Mouse (Mus musculus): ENCODE data around the gene Cst12. TPM values are rescaled to one million over a fixed set of nuclear protein-coding genes. Genes with fewer than 3 reads are reported as not detected.

Gene Cst12
- total and polyA plus RNA-seq, 2 experiments from 2014 or later: not detected

DNA sequence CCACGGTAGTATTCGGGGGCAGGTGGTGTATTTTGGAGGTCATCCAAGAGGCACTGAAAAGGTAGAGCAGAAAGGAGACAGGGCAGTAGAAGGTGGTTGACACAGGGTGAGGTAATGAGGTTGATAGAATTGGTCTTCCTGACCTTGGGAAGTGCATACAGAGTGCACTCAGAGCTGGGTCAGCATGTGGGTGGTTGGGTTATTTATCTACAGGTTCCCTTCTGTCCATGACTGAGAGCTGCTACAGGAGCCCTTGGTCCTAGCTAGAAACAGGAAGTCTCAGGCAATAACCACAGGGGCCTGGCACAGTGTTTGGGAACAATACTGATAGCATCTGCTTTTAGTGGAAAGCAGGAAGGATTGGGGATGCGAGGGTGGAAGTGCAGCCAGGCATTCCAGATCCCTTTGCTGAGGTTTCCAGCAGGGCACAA, 12.3 kb downstream of the Cst12 start:
- peak; percentile 57 for ATAC-seq (ENCODE audit: insufficient read depth, low read depth)
- H3K9me3 ChIP-seq (replicated peaks; ENCODE audit: control insufficient read depth, low read length): no peaks in the 10 kb centered on the region
- no peak for DNase-seq (ENCODE audit: low spot score)
- H3K4me1 ChIP-seq (ENCODE audit: control insufficient read depth, insufficient read depth): peaks cover 9% of the 10 kb centered on the region; the same call in 1 of the 2 replicates
- no peak for TF ChIP-seq CTCF (IDR thresholded peaks at IDR 0.05; ENCODE audit: low read depth)
- TF ChIP-seq EP300 (IDR thresholded peaks at IDR 0.05; ENCODE audit: low read depth): no peak
- no peaks in the 10 kb centered on the region for H3K36me3 ChIP-seq (replicated peaks; ENCODE audit: control insufficient read depth, insufficient read depth, low read length)
- WGBS: 16% methylated on average over 3 of the region's 3 CpGs
- no peak overlapping the region for H3K27ac ChIP-seq (ENCODE audit: low read depth)
- H3K9ac ChIP-seq (replicated peaks; ENCODE audit: low read depth, low read length): no peak overlapping the region
- no peak overlapping the region for H3K4me2 ChIP-seq (ENCODE audit: low read depth, low read length)
- no peaks in the 10 kb centered on the region for H3K27me3 ChIP-seq (ENCODE audit: control insufficient read depth, insufficient read depth, low read length)
- no peak overlapping the region for H3K4me3 ChIP-seq (ENCODE audit: low read depth, low read length)

DNA sequence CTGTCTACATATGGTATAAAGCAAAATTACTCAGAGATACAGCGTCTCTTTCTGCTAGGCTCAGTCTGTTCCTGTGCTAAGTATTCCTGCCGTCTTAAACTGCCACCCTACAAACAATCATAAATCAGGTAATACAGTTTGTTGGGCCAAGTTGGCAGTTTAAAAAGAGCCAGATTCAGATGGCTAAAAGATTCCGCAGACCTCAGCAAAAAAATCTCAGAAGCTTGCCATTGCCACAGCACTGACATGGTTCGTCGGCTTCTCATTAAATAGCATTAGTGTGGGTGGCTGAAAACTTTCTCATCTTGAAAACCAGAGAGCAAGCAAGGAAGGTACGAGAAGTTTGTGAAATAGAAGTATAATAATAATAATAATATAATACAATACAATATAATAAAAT, 17.5 kb downstream of the Cst12 start:
- no peaks in the 10 kb centered on the region for H3K27me3 ChIP-seq (ENCODE audit: control insufficient read depth, insufficient read depth, low read length)
- H3K4me3 ChIP-seq (ENCODE audit: low read depth, low read length): no peak overlapping the region
- H3K27ac ChIP-seq (ENCODE audit: low read depth): no peak overlapping the region
- peaks cover under 1% of the 10 kb centered on the region; the same call in 1 of the 2 replicates for H3K4me1 ChIP-seq (ENCODE audit: control insufficient read depth, insufficient read depth)
- no peak overlapping the region for H3K9ac ChIP-seq (replicated peaks; ENCODE audit: low read depth, low read length)
- TF ChIP-seq EP300 (IDR thresholded peaks at IDR 0.05; ENCODE audit: low read depth) (no peak), CTCF (IDR thresholded peaks at IDR 0.05; ENCODE audit: low read depth) (no peak)
- ATAC-seq (ENCODE audit: insufficient read depth, low read depth) (no peak), DNase-seq (ENCODE audit: low spot score) (no peak)
- no peaks in the 10 kb centered on the region for H3K9me3 ChIP-seq (replicated peaks; ENCODE audit: control insufficient read depth, low read length)
- WGBS: 72% methylated on average over 6 of the region's 6 CpGs
- no peak overlapping the region for H3K4me2 ChIP-seq (ENCODE audit: low read depth, low read length)
- H3K36me3 ChIP-seq (replicated peaks; ENCODE audit: control insufficient read depth, insufficient read depth, low read length): no peaks in the 10 kb centered on the region

DNA sequence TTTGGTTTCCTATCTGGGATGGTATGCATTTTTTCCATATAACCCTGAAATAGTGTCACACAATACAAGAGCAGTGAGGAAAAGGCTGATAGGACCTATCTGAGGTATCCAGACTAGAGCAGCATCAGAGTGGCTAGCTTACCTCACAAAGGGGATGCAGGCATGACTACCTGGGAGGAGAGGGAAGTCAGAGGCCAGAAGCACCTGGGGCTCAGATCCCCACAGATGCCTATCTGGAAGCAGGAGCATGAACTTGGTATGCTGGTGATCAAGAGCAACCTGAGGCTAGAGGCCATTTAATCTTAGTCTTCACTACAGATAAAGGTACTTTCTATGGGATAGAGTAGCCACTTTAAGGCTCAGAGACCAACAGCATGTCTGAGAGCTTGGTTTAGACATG, 30.7 kb downstream of the Cst12 start, which contains the start of gene Cst13:
Gene Cst13, plus strand, starts transcription at position 173 of the 400 bp plus-strand sequence.
- no peak for ATAC-seq (ENCODE audit: insufficient read depth, low read depth)
- Histone ChIP-seq H3K27me3 (ENCODE audit: control insufficient read depth, insufficient read depth, low read length) (no peaks in the 10 kb centered on the region), H3K27ac (ENCODE audit: low read depth) (no peak within 1 kb of the TSS), H3K9ac (replicated peaks; ENCODE audit: low read depth, low read length) (no peak within 1 kb of the TSS), H3K36me3 (replicated peaks; ENCODE audit: control insufficient read depth, insufficient read depth, low read length) (no peaks in the 10 kb centered on the region), H3K4me1 (ENCODE audit: control insufficient read depth, insufficient read depth) (no peaks in the 10 kb centered on the region), H3K9me3 (replicated peaks; ENCODE audit: control insufficient read depth, low read length) (no peaks in the 10 kb centered on the region), H3K4me2 (ENCODE audit: low read depth, low read length) (no peak within 1 kb of the TSS), H3K4me3 (ENCODE audit: low read depth, low read length) (no peak within 1 kb of the TSS)
- TF ChIP-seq EP300 (IDR thresholded peaks at IDR 0.05; ENCODE audit: low read depth) (no peak), CTCF (IDR thresholded peaks at IDR 0.05; ENCODE audit: low read depth) (no peak)
- no peak for DNase-seq (ENCODE audit: low spot score)

DNA sequence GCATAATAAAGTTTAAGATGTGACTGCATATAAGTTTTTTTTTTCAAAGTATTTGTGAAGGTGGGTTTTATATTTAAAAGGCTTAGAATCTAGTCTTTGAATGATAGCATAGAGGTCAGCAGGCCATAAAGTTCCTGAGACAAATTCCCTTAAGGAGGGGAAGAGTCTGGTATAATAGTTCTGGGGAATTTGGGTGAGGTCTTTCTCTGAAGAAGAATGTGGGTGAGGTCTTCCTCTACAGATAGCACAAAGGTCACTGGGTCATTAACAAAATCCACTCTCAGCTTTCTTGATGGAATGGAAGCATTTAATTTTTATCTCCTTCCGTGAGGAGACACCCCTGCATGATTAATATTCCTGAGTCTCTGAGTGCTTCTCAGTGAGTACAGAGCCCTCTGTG, 36.8 kb downstream of the Cst12 start:
- H3K27ac ChIP-seq (ENCODE audit: low read depth): no peak overlapping the region
- H3K36me3 ChIP-seq (replicated peaks; ENCODE audit: control insufficient read depth, insufficient read depth, low read length): no peaks in the 10 kb centered on the region
- H3K9ac ChIP-seq (replicated peaks; ENCODE audit: low read depth, low read length): no peak overlapping the region
- no peak for TF ChIP-seq CTCF (IDR thresholded peaks at IDR 0.05; ENCODE audit: low read depth)
- no peak for TF ChIP-seq EP300 (IDR thresholded peaks at IDR 0.05; ENCODE audit: low read depth)
- 37% methylated on average over 1 of the region's 1 CpGs for WGBS
- no peaks in the 10 kb centered on the region for H3K4me1 ChIP-seq (ENCODE audit: control insufficient read depth, insufficient read depth)
- ATAC-seq (ENCODE audit: insufficient read depth, low read depth) (no peak), DNase-seq (ENCODE audit: low spot score) (no peak)
- H3K27me3 ChIP-seq (ENCODE audit: control insufficient read depth, insufficient read depth, low read length): no peaks in the 10 kb centered on the region
- no peaks in the 10 kb centered on the region for H3K9me3 ChIP-seq (replicated peaks; ENCODE audit: control insufficient read depth, low read length)
- H3K4me2 ChIP-seq (ENCODE audit: low read depth, low read length): no peak overlapping the region
- no peak overlapping the region for H3K4me3 ChIP-seq (ENCODE audit: low read depth, low read length)

DNA sequence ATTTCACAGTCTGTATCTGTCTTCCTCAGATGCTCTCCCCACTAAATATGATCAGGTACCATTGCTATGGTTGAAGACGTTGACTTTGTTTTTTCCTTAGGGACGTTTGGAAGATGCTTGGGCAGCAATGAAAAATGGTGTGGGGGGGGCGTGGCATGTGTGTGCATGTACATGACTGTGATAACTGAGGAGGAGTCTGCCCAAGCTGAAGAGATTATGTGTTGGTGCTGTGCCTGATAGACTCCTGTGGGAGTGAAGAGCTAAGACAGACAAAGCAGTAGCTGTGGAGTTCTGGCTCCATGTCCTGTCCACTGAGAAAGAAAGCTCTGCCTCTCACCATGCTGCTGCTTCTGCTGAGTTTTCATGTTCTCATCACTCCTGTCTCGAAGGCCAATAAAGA, 45.8 kb downstream of the Cst12 start, which contains the start of gene Cst9:
Gene Cst9, plus strand, starts transcription at position 236 of the 400 bp plus-strand sequence.
- Histone ChIP-seq H3K27me3 (ENCODE audit: control insufficient read depth, insufficient read depth, low read length) (no peaks in the 10 kb centered on the region), H3K4me3 (ENCODE audit: low read depth, low read length) (no peak within 1 kb of the TSS), H3K9ac (replicated peaks; ENCODE audit: low read depth, low read length) (no peak within 1 kb of the TSS), H3K36me3 (replicated peaks; ENCODE audit: control insufficient read depth, insufficient read depth, low read length) (no peaks in the 10 kb centered on the region), H3K27ac (ENCODE audit: low read depth) (no peak within 1 kb of the TSS), H3K4me2 (ENCODE audit: low read depth, low read length) (no peak within 1 kb of the TSS), H3K4me1 (ENCODE audit: control insufficient read depth, insufficient read depth) (no peaks in the 10 kb centered on the region), H3K9me3 (replicated peaks; ENCODE audit: control insufficient read depth, low read length) (no peaks in the 10 kb centered on the region)
- DNase-seq (ENCODE audit: low spot score): no peak
- ATAC-seq (ENCODE audit: insufficient read depth, low read depth): no peak
- WGBS: 54% methylated on average over 4 of the region's 4 CpGs
- TF ChIP-seq CTCF (IDR thresholded peaks at IDR 0.05; ENCODE audit: low read depth) (no peak), EP300 (IDR thresholded peaks at IDR 0.05; ENCODE audit: low read depth) (no peak)

DNA sequence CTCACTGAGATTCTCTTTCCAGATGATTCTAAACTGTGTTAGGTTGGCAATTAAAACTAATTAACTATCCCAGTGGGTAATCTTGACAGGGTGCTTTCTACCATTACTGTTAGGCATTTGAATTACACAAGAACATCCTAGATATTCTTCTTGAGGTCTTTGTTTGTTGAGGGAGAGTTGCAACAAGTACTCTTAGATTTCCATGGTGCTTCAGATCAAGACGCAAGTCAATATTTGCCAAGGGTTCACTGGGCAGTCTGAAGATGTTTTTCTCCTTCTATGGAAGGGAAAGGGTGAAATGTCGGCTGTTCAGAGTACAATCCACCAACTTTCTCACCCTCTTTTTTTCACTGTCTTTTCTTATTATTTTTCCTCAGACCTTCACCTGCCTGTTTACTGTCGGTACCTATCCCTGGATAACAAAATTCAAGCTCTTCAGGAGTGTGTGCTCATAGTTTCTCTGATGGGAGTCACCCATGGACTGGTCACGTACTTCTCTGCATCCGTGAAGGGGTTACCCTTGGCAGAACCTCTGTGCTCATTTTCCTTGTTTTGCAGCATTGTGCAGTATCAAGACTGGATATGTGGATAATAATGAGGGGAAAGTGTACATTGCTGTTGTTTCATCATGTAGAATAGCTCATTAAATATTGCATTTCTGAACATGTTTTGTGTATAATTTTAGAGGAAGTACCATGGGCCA, 49.1 kb downstream of the Cst12 start:
- ATAC-seq (ENCODE audit: insufficient read depth, low read depth) (no peak), DNase-seq (ENCODE audit: low spot score) (no peak)
- H3K4me1 ChIP-seq (ENCODE audit: control insufficient read depth, insufficient read depth): no peaks in the 10 kb centered on the region
- WGBS: 78% methylated on average over 5 of the region's 5 CpGs
- H3K4me3 ChIP-seq (ENCODE audit: low read depth, low read length): no peak overlapping the region
- no peak overlapping the region for H3K27ac ChIP-seq (ENCODE audit: low read depth)
- no peak for TF ChIP-seq CTCF (IDR thresholded peaks at IDR 0.05; ENCODE audit: low read depth)
- no peak for TF ChIP-seq EP300 (IDR thresholded peaks at IDR 0.05; ENCODE audit: low read depth)
- no peaks in the 10 kb centered on the region for H3K9me3 ChIP-seq (replicated peaks; ENCODE audit: control insufficient read depth, low read length)
- H3K4me2 ChIP-seq (ENCODE audit: low read depth, low read length): no peak overlapping the region
- H3K36me3 ChIP-seq (replicated peaks; ENCODE audit: control insufficient read depth, insufficient read depth, low read length): no peaks in the 10 kb centered on the region
- H3K9ac ChIP-seq (replicated peaks; ENCODE audit: low read depth, low read length): no peak overlapping the region
- no peaks in the 10 kb centered on the region for H3K27me3 ChIP-seq (ENCODE audit: control insufficient read depth, insufficient read depth, low read length)

All from heart, postnatal 0 days (tissue).